Mouse (Mus musculus) liver, embryonic 14.5 days (tissue): ENCODE measurements at regions not wholly inside any gene's neighbourhood (a gene's known extent, or its start where the extent isn't known, plus 50 kb on each side); places are given as distances from the start of the nearest gene placed in this dataset.

Experiments
- ATAC-seq: fragments of 200-750 bp; cut with Nextera tagmentation; 2 replicates; pipeline ENCODE4 v1.8.0; 2017; ENCODE audit warnings: moderate number of reproducible peaks, mild to moderate bottlenecking, moderate library complexity; ENCODE audit not compliant: insufficient read depth
- DNase-seq, 3 experiments: peaks; one replicate each; pipeline ENCODE4 v3.0.0-alpha.2; 2012 to 2013; ENCODE audit warnings: low read depth in 3 of 3, low spot score in 3 of 3
- H3K27ac ChIP-seq: fragments of 300-500 bp; sonication (generic); 2 replicates; pipeline ENCODE4 v1.5.1; 2014; ENCODE audit warnings: moderate library complexity, mild to moderate bottlenecking, control low read depth, inconsistent platforms
- H3K27me3 ChIP-seq: fragments of 300-500 bp; sonication (generic); 2 replicates; pipeline ENCODE4 v1.6.1; 2014; ENCODE audit warnings: mild to moderate bottlenecking, low read length, moderate library complexity; ENCODE audit not compliant: control insufficient read depth, insufficient read depth
- H3K36me3 ChIP-seq: fragments of 300-500 bp; sonication (generic); replicated peaks from 2 replicates; pipeline ENCODE4 v1.6.1; 2014; ENCODE audit warnings: low read depth; ENCODE audit not compliant: control insufficient read depth, insufficient read depth
- H3K4me1 ChIP-seq, 2 experiments: fragments of 200-500 bp in 1 of 2; fragments of 300-500 bp in 1 of 2; sonication (generic) in 1 of 2; replicated peaks; 2 replicates each; pipeline ENCODE4 v1.6.1; 2012 to 2014; ENCODE audit warnings: antibody characterized with exemption in 1 of 2, inconsistent platforms in 1 of 2, low read length in 1 of 2; ENCODE audit not compliant: control insufficient read depth in 2 of 2, insufficient read depth in 2 of 2
- H3K4me2 ChIP-seq: fragments of 300-500 bp; sonication (generic); 2 replicates; pipeline ENCODE4 v1.6.1; 2014; ENCODE audit warnings: low read depth, mild to moderate bottlenecking, control low read depth, moderate library complexity
- H3K4me3 ChIP-seq, 2 experiments: fragments of 200-500 bp in 1 of 2; fragments of 300-500 bp in 1 of 2; sonication (generic) in 1 of 2; 2 replicates each; pipeline ENCODE4 v1.5.1; 2012 to 2014; ENCODE audit warnings: low read depth in 2 of 2, low read length in 2 of 2, mild to moderate bottlenecking in 2 of 2, control low read depth in 1 of 2, inconsistent platforms in 1 of 2, moderate library complexity in 1 of 2; ENCODE audit not compliant: insufficient read depth in 1 of 2
- H3K9ac ChIP-seq: fragments of 300-500 bp; sonication (generic); replicated peaks from 2 replicates; pipeline ENCODE4 v1.6.1; 2014; ENCODE audit warnings: mild to moderate bottlenecking, control low read depth, moderate library complexity
- H3K9me3 ChIP-seq: fragments of 300-500 bp; sonication (generic); 2 replicates; pipeline ENCODE4 v1.6.1; 2016; ENCODE audit warnings: low read length, mixed read lengths; ENCODE audit not compliant: control insufficient read depth
- CTCF ChIP-seq: IDR thresholded peaks from 2 replicates; pipeline ENCODE4 v1.5.1; 2016; ENCODE audit warnings: antibody characterized with exemption, low read depth, control low read depth
- EP300 ChIP-seq: IDR thresholded peaks from 2 replicates; pipeline ENCODE4 v1.6.1; 2016; ENCODE audit warnings: antibody characterized with exemption, low read depth
- WGBS: fragments of 180-500 bp; shearing (Covaris S2); extraction: QIAGEN DNeasy Blood & Tissue Kit; methylation state at CpG from one replicate; pipeline ENCODE4 v1.1.7; 2014; ENCODE audit not compliant: insufficient replicate concordance; 5-methylcytosine and 5-hydroxymethylcytosine counted together

DNA sequence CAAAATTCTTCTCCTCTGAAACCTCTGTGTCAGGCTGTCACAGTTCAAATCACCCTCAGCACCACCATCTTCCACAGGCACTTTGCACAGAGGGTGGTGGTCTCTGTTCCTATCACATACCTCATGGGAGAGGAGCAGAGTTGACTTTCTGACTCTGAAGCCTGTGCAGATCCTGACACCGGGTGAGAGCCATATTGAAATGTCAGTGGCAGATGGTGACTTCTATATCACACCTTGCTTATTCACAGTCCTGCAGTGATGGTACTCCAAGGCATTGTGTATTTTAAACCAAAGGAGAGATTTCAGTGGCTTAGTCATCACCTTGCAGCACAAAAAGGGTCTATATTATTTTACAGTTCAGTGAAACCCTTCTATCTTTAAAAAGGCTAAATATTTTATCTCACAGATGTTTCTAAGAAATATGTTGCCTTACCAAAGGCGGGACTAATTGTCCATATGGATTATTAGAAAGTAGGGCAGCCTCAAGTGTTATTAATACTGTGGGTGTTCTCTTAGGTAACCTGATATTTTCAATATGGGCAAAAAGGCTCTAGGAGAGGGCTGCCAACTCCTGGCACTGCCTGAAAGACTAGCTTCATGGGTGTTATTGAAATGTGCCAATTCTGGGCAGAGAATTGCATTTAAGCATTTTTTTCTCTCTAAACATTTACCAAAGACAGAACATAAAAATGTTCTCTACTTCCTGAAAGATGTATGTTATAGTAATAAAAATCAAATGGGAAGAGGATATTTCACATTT lies 378.1 kb downstream of the Fat4 start:
- no peak overlapping the region for H3K27ac ChIP-seq
- H3K4me3 ChIP-seq: no peak overlapping the region
- no peak for TF ChIP-seq EP300
- TF ChIP-seq CTCF: no peak
- H3K4me2 ChIP-seq: no peak overlapping the region
- no peaks in the 10 kb centered on the region for H3K27me3 ChIP-seq
- H3K9ac ChIP-seq: no peak overlapping the region
- no peak for ATAC-seq
- H3K36me3 ChIP-seq: no peaks in the 10 kb centered on the region
- no peaks in the 10 kb centered on the region for H3K9me3 ChIP-seq
- no peaks in the 10 kb centered on the region for H3K4me1 ChIP-seq
- 52% methylated on average over 2 of the region's 2 CpGs for WGBS
- DNase-seq: no peak

- no peaks in the 10 kb centered on the region for H3K9me3 ChIP-seq
- TF ChIP-seq EP300: no peak
- TF ChIP-seq CTCF: no peak
- H3K4me3 ChIP-seq: no peak overlapping the region
- H3K9ac ChIP-seq: no peak overlapping the region
- H3K4me1 ChIP-seq: no peaks in the 10 kb centered on the region
- no peak overlapping the region for H3K4me2 ChIP-seq
- H3K27ac ChIP-seq: no peak overlapping the region
- no peaks in the 10 kb centered on the region for H3K27me3 ChIP-seq
- ATAC-seq: no peak
- DNase-seq: no peak
- WGBS: 61% methylated on average over 1 of the region's 1 CpGs
- H3K36me3 ChIP-seq: no peaks in the 10 kb centered on the region
Measured at GRCm38 (mm10) chr3:39265606-39266005, 378.9 kb downstream of the Fat4 start.

DNA sequence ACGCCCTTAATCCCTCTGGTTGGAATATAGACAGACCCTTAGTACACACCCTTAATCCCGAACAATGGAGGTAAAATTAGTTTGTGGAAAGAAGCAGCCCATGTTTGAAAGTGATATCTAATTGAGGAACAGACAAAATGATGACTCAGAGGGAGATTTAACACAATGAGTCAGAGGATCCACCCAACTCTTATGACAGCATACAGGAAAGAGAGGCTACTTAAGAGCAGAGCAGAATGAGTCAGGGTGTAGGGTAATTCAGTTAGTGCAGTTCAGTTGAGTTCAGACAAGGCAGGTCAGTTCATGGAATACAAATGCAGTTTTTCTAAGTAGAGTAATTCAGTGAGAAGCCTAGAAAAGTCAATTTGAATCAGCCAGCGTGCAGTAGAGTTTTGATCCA lies 382.6 kb downstream of the Fat4 start:
- Histone ChIP-seq H3K9me3 (no peaks in the 10 kb centered on the region), H3K27ac (no peak overlapping the region), H3K9ac (no peak overlapping the region), H3K4me2 (no peak overlapping the region), H3K4me3 (no peak overlapping the region), H3K4me1 (no peaks in the 10 kb centered on the region), H3K36me3 (no peaks in the 10 kb centered on the region), H3K27me3 (no peaks in the 10 kb centered on the region)
- TF ChIP-seq EP300 (no peak), CTCF (no peak)
- ATAC-seq (no peak), DNase-seq (no peak)
- 47% methylated on average over 3 of the region's 3 CpGs for WGBS

DNA sequence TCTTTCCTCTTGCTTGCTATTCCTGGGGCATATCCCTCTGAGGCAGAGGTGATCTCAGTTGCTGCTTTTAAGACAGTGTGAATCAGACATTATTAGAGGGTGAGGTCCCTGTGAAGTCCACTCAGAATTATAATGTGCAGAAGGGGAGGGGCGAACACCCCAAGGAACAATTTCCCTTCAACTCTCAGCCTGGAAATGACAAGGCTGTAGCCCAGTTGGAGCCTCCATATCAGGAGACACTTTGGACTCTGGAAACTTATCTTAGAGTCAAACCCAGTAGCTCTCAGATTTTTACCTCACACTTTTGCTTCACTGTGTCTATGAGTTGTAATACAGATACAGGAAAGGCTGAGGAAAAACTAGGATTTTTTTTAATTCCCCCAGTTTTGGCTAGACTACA lies 385.9 kb downstream of the Fat4 start:
- Histone ChIP-seq H3K27me3 (no peaks in the 10 kb centered on the region), H3K27ac (no peak overlapping the region), H3K9me3 (no peaks in the 10 kb centered on the region), H3K4me3 (no peak overlapping the region), H3K4me1 (no peaks in the 10 kb centered on the region), H3K9ac (no peak overlapping the region), H3K36me3 (no peaks in the 10 kb centered on the region), H3K4me2 (no peak overlapping the region)
- TF ChIP-seq CTCF (no peak), EP300 (no peak)
- WGBS: 60% methylated on average over 1 of the region's 1 CpGs
- DNase-seq: no peak
- ATAC-seq: no peak

- WGBS: 49% methylated on average over 4 of the region's 4 CpGs
- DNase-seq: no peak
- no peak for TF ChIP-seq EP300
- TF ChIP-seq CTCF: no peak
Measured at GRCm38 (mm10) chr3:39276897-39277296, 390.2 kb downstream of the Fat4 start.

More at GRCm38 (mm10) chr3:39276897-39277296, 390.2 kb downstream of the Fat4 start:
- Histone ChIP-seq H3K4me3 (no peak overlapping the region), H3K9me3 (no peaks in the 10 kb centered on the region), H3K27ac (no peak overlapping the region), H3K27me3 (no peaks in the 10 kb centered on the region), H3K36me3 (no peaks in the 10 kb centered on the region), H3K4me2 (no peak overlapping the region), H3K4me1 (no peaks in the 10 kb centered on the region), H3K9ac (no peak overlapping the region)
- no peak for ATAC-seq
